Mouse (Mus musculus) thymus, adult 2 months (tissue): ENCODE results near the gene Tktl2.

Experiments used
- CTCF ChIP-seq: fragments of 200-500 bp; IDR thresholded peaks from 2 replicates; pipeline ENCODE4 v1.5.1; 2012; ENCODE audit warnings: mild to moderate bottlenecking, control low read depth, low read length, moderate library complexity, borderline replicate concordance; ENCODE audit not compliant: control insufficient read depth, poor library complexity, insufficient read depth; ENCODE audit errors: extremely low read depth
- POLR2A ChIP-seq: fragments of 200-500 bp; IDR thresholded peaks from 2 replicates; pipeline ENCODE4 v1.6.1; 2012; ENCODE audit warnings: mild to moderate bottlenecking, low read length, control low read depth, moderate library complexity; ENCODE audit not compliant: control insufficient read depth, poor library complexity, insufficient read depth; ENCODE audit errors: extremely low read depth

GRCm38 (mm10) chr8:66520576-66520975 lies 9.0 kb downstream of the Tktl2 start:
- no peak for TF ChIP-seq CTCF
- TF ChIP-seq POLR2A = no peak
